Mouse (Mus musculus) hindlimb bud, embryonic 11.5 days (tissue): ENCODE measurements around the gene Rasgrp4.
A peak's percentile ranks its signal among the peaks of the same experiment; 100 is the strongest.
"Not testable (repeated sequence)": the region's sequence is repeated elsewhere in the genome, so short reads cannot be mapped to it uniquely, and the experiment has no call there.

Experiments used
- DNase-seq: peaks from one replicate; pipeline ENCODE4 v3.0.0-alpha.2; 2012; ENCODE audit warnings: low read depth, low spot score; ENCODE audit errors: extremely low spot score

Gene Rasgrp4

DNA sequence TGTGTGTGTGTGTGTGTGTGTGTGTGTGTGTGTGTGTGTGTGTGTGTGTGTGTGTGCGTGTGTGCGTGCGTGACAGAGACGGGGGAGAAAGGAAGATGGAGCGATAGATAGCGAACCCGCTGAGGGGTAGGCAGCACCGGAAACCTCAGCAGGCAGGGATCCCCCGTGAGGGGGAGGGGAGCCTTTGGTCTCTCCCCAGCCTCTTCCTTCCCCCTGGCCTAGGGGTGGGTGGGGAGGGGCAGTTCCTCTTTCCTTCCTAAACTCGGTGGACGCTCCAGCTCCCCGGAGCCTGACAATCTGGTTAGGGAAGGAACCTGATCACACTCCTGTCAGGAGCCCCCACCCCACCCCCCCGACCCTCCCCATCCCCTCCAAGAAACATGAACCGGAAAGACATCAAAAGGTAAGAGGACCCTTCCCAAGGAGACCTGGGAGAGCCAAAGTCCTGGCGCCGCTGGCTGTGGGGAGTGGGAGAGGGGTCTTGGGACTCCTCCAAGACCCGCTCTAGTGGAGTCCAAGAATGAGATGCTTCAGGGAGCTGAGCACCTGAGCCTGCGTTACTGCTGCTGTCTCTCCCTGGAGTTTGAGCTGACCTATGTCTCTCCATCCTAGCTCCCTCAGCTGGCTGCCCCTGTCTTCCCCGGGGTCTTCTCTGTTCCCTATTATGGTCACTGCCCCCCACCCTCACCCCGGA, at the start of gene Rasgrp4:
Rasgrp4 (plus strand) TSS at position 159 of the 694 bp plus-strand sequence.
- no peak for DNase-seq

- no peak for DNase-seq
These were observed 48.7 kb upstream of the Rasgrp4 start for GRCm38 (mm10) chr7:29085981-29086380.

GRCm38 (mm10) chr7:29086902-29087301, 47.7 kb upstream of the Rasgrp4 start:
- DNase-seq, result no peak

- no peak for DNase-seq
These were observed 45.8 kb upstream of the Rasgrp4 start for GRCm38 (mm10) chr7:29088817-29089216.

- DNase-seq, result no peak
These were observed 37.5 kb upstream of the Rasgrp4 start for GRCm38 (mm10) chr7:29097131-29097530.

GRCm38 (mm10) chr7:29101286-29102017, 33.2 kb upstream of the Rasgrp4 start:
- DNase-seq, result no peak

DNA sequence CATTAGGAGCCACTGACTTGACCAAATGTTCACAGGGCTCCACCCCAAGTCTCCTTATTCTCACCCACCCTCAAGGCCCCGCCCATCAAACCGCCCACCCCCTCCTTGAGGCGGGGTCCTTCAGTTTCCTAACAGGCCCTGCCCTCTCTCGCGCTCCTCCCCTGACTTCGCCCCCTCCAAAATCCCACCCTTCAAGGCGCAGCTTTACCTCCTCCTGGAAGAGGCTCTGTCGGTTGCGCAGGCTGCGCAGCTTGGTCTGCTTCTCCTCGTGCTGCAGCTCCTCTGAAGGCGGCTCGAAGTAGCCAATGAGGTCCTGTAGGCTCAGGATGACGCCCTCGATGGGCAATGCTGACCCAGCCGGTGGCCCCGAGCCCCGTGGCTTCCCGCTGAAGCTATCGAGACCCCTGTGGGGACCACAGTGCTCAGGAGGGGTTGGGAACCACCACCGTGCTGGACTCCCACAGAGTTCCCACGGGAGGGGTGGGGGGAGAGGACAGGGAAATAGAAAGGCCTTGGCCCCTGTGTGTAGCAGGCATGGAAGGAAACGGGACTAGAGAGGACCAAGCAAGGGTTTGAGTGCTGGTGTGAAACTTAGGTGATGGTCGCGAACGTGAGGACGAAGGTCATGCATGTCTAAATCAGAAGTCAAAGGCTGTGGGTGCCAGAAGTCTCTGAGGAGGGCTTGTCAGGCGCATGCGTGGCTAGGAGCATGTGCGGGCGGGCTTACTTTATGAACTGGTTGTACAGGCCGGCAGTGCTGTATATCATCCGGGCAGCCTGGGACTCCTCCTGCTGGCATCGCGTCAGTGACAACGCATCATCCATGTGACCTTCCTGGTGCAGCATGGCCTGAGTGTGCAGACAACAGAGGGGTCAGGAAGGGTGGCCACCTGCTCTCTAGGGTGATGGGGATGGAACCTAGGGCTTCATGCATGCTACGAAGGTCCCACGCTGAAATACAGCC, 25.4 kb upstream of the Rasgrp4 start:
- no peak for DNase-seq

- DNase-seq, result no peak
These were observed 16.4 kb upstream of the Rasgrp4 start for GRCm38 (mm10) chr7:29118142-29118851.

GRCm38 (mm10) chr7:29119526-29119925, 15.1 kb upstream of the Rasgrp4 start:
- DNase-seq, result no peak

- no peak for DNase-seq
These were observed 11.8 kb upstream of the Rasgrp4 start for GRCm38 (mm10) chr7:29122821-29123220.

DNA sequence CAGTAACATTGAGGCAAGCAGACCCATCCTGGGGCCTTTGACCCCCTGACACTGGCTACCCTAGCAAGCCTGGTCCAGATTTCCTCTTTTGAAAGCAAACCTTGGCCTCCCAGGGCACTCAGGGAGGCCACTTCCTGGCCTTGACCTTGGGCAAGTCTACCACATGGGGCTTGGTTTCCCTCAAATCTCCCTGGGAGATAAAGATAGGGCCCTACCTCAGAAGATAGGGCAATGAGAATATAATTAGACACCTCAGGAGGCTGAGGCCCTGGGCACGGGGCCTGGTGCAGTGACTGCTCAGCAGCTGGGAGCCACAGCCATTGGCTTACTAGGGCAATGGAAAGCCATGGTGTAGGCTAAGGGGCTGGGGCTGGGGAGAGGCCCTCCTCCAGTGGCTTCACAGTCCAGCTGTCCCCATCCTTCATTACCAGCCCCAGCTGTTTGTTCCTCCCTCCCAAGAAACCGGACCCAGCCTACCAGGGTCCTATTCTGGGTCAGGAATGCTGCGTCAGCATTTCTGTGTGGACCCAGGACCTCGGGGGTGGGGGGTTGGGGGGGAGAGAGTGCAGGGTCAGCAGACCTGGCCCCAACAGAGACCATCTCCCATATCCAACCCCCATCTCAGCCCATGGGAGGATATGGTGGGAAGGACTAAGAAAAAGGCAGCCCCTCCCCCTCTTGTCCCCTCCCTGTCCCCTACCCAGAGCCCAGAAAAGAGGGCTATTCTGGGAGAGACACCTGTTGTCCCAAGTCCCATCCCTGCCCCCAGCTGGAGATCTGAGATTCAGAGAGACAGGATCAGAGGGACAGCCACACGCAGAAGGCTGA, 10.9 kb upstream of the Rasgrp4 start:
- DNase-seq, result no peak

- no peak for DNase-seq
These were observed 9.7 kb upstream of the Rasgrp4 start, which contains the start of gene Ryr1 for GRCm38 (mm10) chr7:29124970-29125369. Gene Ryr1 (minus strand): TSS chr7:29125179.

- DNase-seq, result peak; percentile 33
These were observed 8.3 kb upstream of the Rasgrp4 start for GRCm38 (mm10) chr7:29126173-29126915.

- DNase-seq, result no peak
These were observed 5.9 kb upstream of the Rasgrp4 start for GRCm38 (mm10) chr7:29128725-29129124.

- no peak for DNase-seq
These were observed 421 bp upstream of the Rasgrp4 start for GRCm38 (mm10) chr7:29134230-29134629.

DNA sequence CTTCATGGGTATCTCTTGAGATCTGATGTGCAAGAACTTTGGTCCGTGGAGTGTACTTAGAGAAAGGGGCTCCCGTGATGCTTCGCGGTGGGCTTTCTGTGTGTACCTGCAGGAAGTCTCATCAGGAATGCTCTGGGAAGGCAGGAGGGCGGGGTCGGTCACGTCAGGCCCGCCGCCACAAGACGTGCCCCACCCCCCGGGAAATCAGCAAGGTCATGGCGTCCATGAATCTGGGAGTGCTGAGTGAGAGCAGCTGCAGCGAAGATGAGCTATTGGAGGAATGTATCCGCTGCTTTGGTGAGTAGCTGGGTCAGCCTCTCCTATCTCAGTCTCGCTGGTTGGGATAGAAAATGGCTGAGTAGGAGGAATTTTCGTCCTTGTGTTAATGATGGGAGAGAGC, 2.8 kb downstream of the Rasgrp4 start:
- DNase-seq, result no peak

- not testable (repeated sequence) for DNase-seq
These were observed 4.6 kb downstream of the Rasgrp4 start for GRCm38 (mm10) chr7:29139237-29139636.

GRCm38 (mm10) chr7:29141416-29141815, 6.8 kb downstream of the Rasgrp4 start:
- no peak for DNase-seq

DNA sequence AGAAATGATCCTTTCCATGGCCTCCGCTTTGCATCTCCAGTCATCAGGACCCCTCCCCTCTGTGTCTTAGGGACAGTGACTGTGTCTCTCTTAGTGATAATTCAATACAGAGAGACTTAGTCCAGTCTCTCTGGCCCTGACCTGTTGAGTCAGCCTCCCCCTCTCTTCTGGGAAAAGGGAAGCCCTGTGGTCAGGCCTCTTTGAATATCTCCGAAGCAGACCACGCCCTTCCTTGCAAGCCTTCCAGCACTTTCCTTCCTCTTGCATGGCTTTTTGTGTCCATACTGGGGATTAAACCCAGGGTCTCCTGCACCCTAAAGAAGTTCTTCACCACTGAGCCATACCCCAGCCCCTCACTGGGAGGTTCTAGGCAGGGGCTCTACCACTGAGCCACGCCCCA, 9.4 kb downstream of the Rasgrp4 start:
- DNase-seq, result no peak
